Mouse (Mus musculus): Measurements from ENCODE around the gene Zc3h10. TPM values are rescaled to one million over a fixed set of nuclear protein-coding genes. Genes with fewer than 3 reads are reported as not detected.

The Zc3h10 gene
- polyA plus RNA-seq, 1 experiment from 2014 or later = 10.4 TPM

DNA sequence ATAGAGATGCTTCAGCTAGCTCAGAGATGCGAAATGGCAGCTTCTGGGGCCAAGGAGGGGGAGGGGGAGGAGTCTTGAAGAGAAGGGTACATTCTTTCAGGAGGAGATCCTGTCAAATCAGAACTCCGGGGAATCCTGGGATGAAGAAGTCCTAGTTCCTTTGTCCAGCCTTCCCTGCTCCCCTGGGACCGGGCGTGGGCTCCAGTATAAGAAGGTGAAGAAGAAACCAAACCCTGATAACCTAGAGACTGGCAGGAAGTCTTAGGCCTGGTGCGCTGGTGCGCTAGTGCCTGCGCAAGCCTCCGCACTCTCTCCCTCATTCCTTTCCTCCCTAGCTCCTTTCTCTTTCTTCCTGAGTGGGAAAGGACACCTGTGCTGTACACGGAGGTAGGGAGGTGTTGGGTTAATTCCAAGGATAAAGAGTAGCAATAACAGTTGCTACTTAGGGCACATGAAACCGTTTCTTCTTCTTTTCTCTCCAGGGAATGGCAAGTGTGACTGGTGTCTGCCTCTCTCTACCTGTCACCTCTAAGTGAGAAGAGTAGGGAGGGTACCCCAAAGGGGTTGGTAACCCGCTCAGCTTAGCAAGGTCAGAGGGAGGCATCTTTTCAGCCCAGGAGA lies 23.4 kb downstream of the Zc3h10 start:
- no peak for TF ChIP-seq CTCF (IDR thresholded peaks at IDR 0.05; ENCODE audit: low read depth)
- WGBS = 43% methylated on average over 11 of the region's 11 CpGs
- Histone ChIP-seq H3K36me3 (ENCODE audit: control insufficient read depth, insufficient read depth) (peaks cover 30% of the 10 kb centered on the region), H3K4me2 (replicated peaks; ENCODE audit: low read depth) (peak overlapping the region; percentile 100), H3K9ac (ENCODE audit: low read depth, low read length) (peak overlapping the region; percentile 78; the same call in 1 of the 2 replicates), H3K27ac (ENCODE audit: low read depth, low read length) (no peak overlapping the region; the same call in 1 of the 2 replicates), H3K4me1 (replicated peaks; ENCODE audit: control insufficient read depth, insufficient read depth, low read length) (no peaks in the 10 kb centered on the region), H3K9me3 (ENCODE audit: control insufficient read depth) (no peaks in the 10 kb centered on the region), H3K4me3 (ENCODE audit: low read depth, low read length) (peak overlapping the region; percentile 92), H3K27me3 (replicated peaks; ENCODE audit: control insufficient read depth, insufficient read depth, low read length) (no peaks in the 10 kb centered on the region)
- no peak for ATAC-seq

DNA sequence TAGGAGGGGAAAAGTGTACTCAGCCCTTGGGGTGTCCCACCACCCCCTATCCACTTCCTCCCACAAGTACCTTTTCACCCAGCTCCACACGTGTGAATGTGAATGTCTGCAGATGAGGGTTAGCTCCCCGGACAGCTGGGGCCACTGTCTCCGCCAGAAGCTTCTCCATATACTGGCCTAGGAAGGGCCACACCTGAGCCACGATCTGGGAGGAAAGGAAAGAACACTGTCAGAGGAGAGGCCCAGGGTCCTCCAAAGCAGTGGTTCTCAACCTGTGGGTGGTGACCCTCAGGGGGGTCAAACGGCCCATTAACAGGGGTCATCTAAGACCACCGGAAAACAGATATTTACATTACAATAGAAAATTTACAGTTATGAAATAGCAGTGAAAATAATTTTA lies 25.2 kb downstream of the Zc3h10 start:
- Histone ChIP-seq H3K4me2 (replicated peaks; ENCODE audit: low read depth) (no peak overlapping the region), H3K9me3 (ENCODE audit: control insufficient read depth) (no peaks in the 10 kb centered on the region), H3K4me1 (replicated peaks; ENCODE audit: control insufficient read depth, insufficient read depth, low read length) (no peaks in the 10 kb centered on the region), H3K4me3 (ENCODE audit: low read depth, low read length) (no peak overlapping the region), H3K36me3 (ENCODE audit: control insufficient read depth, insufficient read depth) (peaks cover 42% of the 10 kb centered on the region), H3K9ac (ENCODE audit: low read depth, low read length) (no peak overlapping the region), H3K27ac (ENCODE audit: low read depth, low read length) (no peak overlapping the region), H3K27me3 (replicated peaks; ENCODE audit: control insufficient read depth, insufficient read depth, low read length) (no peaks in the 10 kb centered on the region)
- 75% methylated on average over 6 of the region's 6 CpGs for WGBS
- no peak for ATAC-seq
- TF ChIP-seq CTCF (IDR thresholded peaks at IDR 0.05; ENCODE audit: low read depth) = no peak

DNA sequence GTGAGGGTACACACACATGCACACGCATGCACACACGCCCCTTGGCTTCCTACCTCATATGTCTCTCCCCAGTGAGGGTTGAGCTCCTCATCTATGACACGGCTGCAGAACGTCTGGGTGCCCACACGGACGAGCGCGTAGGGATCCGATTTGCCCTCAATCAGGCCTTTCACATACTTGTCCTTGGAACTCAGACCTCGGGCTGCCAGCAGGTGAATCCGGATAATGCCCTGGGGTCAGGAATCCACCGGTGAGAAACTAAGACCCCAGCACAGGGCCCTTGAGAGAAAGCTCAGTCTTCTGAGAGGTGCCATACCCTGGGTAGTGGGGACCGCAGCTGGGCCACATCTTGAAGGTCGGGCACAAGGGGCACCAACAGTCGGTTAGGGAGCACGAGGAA lies 27.0 kb downstream of the Zc3h10 start:
- H3K4me2 ChIP-seq (replicated peaks; ENCODE audit: low read depth) = no peak overlapping the region
- WGBS = 89% methylated on average over 16 of the region's 16 CpGs

DNA sequence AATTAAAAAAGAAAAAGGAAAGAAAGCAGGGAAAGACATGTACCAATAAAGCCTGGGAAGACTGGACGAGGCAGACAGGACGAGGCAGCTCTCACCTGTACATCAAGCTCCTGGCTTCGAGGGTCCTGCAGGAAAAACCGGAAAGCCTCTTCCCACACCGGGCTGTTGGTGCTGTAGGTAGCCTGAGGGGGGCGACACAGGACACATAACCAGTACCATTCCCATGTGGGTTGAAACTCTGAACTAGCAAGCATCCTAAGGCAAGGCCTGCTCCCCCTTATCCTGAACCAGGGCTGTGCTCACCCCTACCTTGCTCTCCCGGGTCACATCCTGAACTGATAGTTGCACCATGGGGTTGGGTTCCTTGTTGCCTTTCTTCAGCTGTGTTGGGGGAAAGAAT lies 28.7 kb downstream of the Zc3h10 start:
- H3K4me1 ChIP-seq (replicated peaks; ENCODE audit: control insufficient read depth, insufficient read depth, low read length) = no peaks in the 10 kb centered on the region
- ATAC-seq = no peak
- TF ChIP-seq CTCF (IDR thresholded peaks at IDR 0.05; ENCODE audit: low read depth) = peak; percentile 75
- no peak overlapping the region for H3K9ac ChIP-seq (ENCODE audit: low read depth, low read length)
- peaks cover 64% of the 10 kb centered on the region for H3K36me3 ChIP-seq (ENCODE audit: control insufficient read depth, insufficient read depth)
- H3K27ac ChIP-seq (ENCODE audit: low read depth, low read length) = no peak overlapping the region
- H3K4me3 ChIP-seq (ENCODE audit: low read depth, low read length) = no peak overlapping the region
- H3K27me3 ChIP-seq (replicated peaks; ENCODE audit: control insufficient read depth, insufficient read depth, low read length) = no peaks in the 10 kb centered on the region
- H3K9me3 ChIP-seq (ENCODE audit: control insufficient read depth) = no peaks in the 10 kb centered on the region
- 79% methylated on average over 7 of the region's 7 CpGs for WGBS
- H3K4me2 ChIP-seq (replicated peaks; ENCODE audit: low read depth) = no peak overlapping the region

More for the DNA sequence above, 27.0 kb downstream of the Zc3h10 start:
- Histone ChIP-seq H3K4me1 (replicated peaks; ENCODE audit: control insufficient read depth, insufficient read depth, low read length) (no peaks in the 10 kb centered on the region), H3K36me3 (ENCODE audit: control insufficient read depth, insufficient read depth) (peaks cover 58% of the 10 kb centered on the region), H3K27ac (ENCODE audit: low read depth, low read length) (no peak overlapping the region), H3K9me3 (ENCODE audit: control insufficient read depth) (no peaks in the 10 kb centered on the region), H3K27me3 (replicated peaks; ENCODE audit: control insufficient read depth, insufficient read depth, low read length) (no peaks in the 10 kb centered on the region), H3K4me3 (ENCODE audit: low read depth, low read length) (no peak overlapping the region), H3K9ac (ENCODE audit: low read depth, low read length) (no peak overlapping the region)
- ATAC-seq = no peak
- no peak for TF ChIP-seq CTCF (IDR thresholded peaks at IDR 0.05; ENCODE audit: low read depth)

DNA sequence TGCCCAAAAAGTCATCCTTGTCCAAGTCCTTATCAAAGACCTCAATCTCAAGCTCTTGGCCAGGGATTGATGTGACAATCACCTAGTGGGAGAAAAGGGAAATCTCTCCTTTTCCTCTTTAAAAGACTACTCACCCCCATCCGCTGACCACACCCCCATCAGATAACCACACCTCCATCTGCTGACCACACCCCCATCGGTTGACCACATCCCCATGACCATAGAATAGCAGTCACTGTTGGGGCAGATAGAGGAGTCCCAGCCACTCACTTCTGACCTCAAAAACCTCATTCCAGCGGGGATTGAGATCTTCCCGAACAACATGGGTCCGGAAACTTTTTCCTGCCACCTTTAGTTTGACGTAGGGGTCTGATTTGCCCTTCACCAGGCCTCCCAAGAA lies 30.9 kb downstream of the Zc3h10 start:
- Histone ChIP-seq H3K4me3 (ENCODE audit: low read depth, low read length) (no peak overlapping the region), H3K4me2 (replicated peaks; ENCODE audit: low read depth) (no peak overlapping the region), H3K9ac (ENCODE audit: low read depth, low read length) (no peak overlapping the region), H3K9me3 (ENCODE audit: control insufficient read depth) (no peaks in the 10 kb centered on the region), H3K27ac (ENCODE audit: low read depth, low read length) (no peak overlapping the region), H3K4me1 (replicated peaks; ENCODE audit: control insufficient read depth, insufficient read depth, low read length) (no peaks in the 10 kb centered on the region), H3K36me3 (ENCODE audit: control insufficient read depth, insufficient read depth) (peaks cover 75% of the 10 kb centered on the region), H3K27me3 (replicated peaks; ENCODE audit: control insufficient read depth, insufficient read depth, low read length) (no peaks in the 10 kb centered on the region)
- 51% methylated on average over 6 of the region's 6 CpGs for WGBS
- no peak for ATAC-seq
- no peak for TF ChIP-seq CTCF (IDR thresholded peaks at IDR 0.05; ENCODE audit: low read depth)

DNA sequence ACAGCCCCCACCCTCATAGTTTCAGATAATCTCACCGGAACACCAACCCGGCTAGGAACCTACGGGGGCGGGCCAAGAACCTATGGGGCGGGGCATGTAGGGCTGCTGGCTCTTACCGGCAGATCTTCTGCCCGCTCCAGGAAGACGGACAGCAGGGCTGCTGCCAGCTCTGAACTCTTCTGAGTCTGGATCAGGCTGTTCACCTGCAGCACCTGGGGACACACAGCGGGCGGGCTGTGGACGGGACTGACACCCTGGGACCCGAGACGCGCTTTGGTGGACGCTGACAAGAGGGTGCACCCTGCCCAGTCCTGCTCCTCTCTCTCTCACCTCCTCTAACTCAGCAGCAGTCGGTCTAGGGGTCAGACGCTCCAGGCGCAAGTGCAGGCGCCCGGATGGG lies 31.5 kb downstream of the Zc3h10 start:
- peak; percentile 23; the same call in 1 of the 2 replicates for ATAC-seq
- H3K4me3 ChIP-seq (ENCODE audit: low read depth, low read length) = 0 out of 2 replicates have a peak overlapping the region, but pooled peaks have one; percentile 7
- H3K4me2 ChIP-seq (replicated peaks; ENCODE audit: low read depth) = peak overlapping the region; percentile 47
- H3K9me3 ChIP-seq (ENCODE audit: control insufficient read depth) = no peaks in the 10 kb centered on the region
- no peak overlapping the region; the same call in 1 of the 2 replicates for H3K27ac ChIP-seq (ENCODE audit: low read depth, low read length)
- 50% methylated on average over 20 of the region's 20 CpGs for WGBS
- no peaks in the 10 kb centered on the region for H3K4me1 ChIP-seq (replicated peaks; ENCODE audit: control insufficient read depth, insufficient read depth, low read length)
- H3K9ac ChIP-seq (ENCODE audit: low read depth, low read length) = no peak overlapping the region
- no peaks in the 10 kb centered on the region for H3K27me3 ChIP-seq (replicated peaks; ENCODE audit: control insufficient read depth, insufficient read depth, low read length)
- H3K36me3 ChIP-seq (ENCODE audit: control insufficient read depth, insufficient read depth) = peaks cover 75% of the 10 kb centered on the region
- TF ChIP-seq CTCF (IDR thresholded peaks at IDR 0.05; ENCODE audit: low read depth) = no peak
